Mouse (Mus musculus) induced T-regulatory cell, adult 2 months (primary cell): ENCODE data around the gene Snap23.
A peak's percentile ranks its signal among the peaks of the same experiment; 100 is the strongest.

Source experiments
- DNase-seq: peaks from one replicate; pipeline ENCODE4 v3.0.0-alpha.2; 2012; ENCODE audit warnings: low read depth

Snap23 gene

GRCm38 (mm10) chr2:120589759-120590158 lies 22.3 kb downstream of the Snap23 start:
- DNase-seq: no peak

GRCm38 (mm10) chr2:120592227-120592626 lies 24.8 kb downstream of the Snap23 start:
- no peak for DNase-seq

GRCm38 (mm10) chr2:120597734-120598133 lies 30.3 kb downstream of the Snap23 start:
- DNase-seq: no peak

- peak; percentile 60 for DNase-seq
Measured at GRCm38 (mm10) chr2:120599506-120599905, 32.0 kb downstream of the Snap23 start.

- peak; percentile 53 for DNase-seq
Measured at GRCm38 (mm10) chr2:120606021-120606690, 38.7 kb downstream of the Snap23 start.

- peak; percentile 95 for DNase-seq
Measured at GRCm38 (mm10) chr2:120608830-120609723, 41.6 kb downstream of the Snap23 start, which contains the start of the genes Haus2 and Lrrc57. Haus2 (plus strand) TSS chr2:120609383. Lrrc57 (minus strand) TSS chr2:120609520.

- no peak for DNase-seq
Measured at GRCm38 (mm10) chr2:120616279-120617163, 49.0 kb downstream of the Snap23 start.

GRCm38 (mm10) chr2:120619538-120619937 lies 52.1 kb downstream of the Snap23 start:
- peak; percentile 18 for DNase-seq

GRCm38 (mm10) chr2:120622920-120623319 lies 55.4 kb downstream of the Snap23 start:
- DNase-seq: no peak

- no peak for DNase-seq
Measured at GRCm38 (mm10) chr2:120628076-120628865, 60.8 kb downstream of the Snap23 start.

GRCm38 (mm10) chr2:120628886-120629735 lies 61.6 kb downstream of the Snap23 start, which contains the start of gene Stard9:
Stard9 (plus strand) TSS chr2:120629121.
- peak; percentile 99 for DNase-seq

- DNase-seq: no peak
Measured at GRCm38 (mm10) chr2:120630246-120630645, 62.8 kb downstream of the Snap23 start.

GRCm38 (mm10) chr2:120630655-120631054 lies 63.2 kb downstream of the Snap23 start:
- no peak for DNase-seq

GRCm38 (mm10) chr2:120631521-120631920 lies 64.0 kb downstream of the Snap23 start:
- DNase-seq: no peak

- no peak for DNase-seq
Measured at GRCm38 (mm10) chr2:120631957-120632356, 64.5 kb downstream of the Snap23 start.

- no peak for DNase-seq
Measured at GRCm38 (mm10) chr2:120640835-120641234, 73.4 kb downstream of the Snap23 start.

GRCm38 (mm10) chr2:120643836-120644235 lies 76.4 kb downstream of the Snap23 start:
- no peak for DNase-seq

GRCm38 (mm10) chr2:120646777-120647176 lies 79.3 kb downstream of the Snap23 start:
- no peak for DNase-seq
